Mouse (Mus musculus) urinary bladder, postnatal 36 days (tissue): Measurements from ENCODE around the gene Fam169a.
"Not testable (repeated sequence)": the region's sequence is repeated elsewhere in the genome, so short reads cannot be mapped to it uniquely, and the experiment has no call there.

ENCODE experiments used
- DNase-seq, 2 experiments: peaks; one replicate each; pipeline ENCODE4 v3.0.0; 2022; ENCODE audit warnings: low spot score in 2 of 2, mixed read lengths in 1 of 2

Fam169a gene

DNA sequence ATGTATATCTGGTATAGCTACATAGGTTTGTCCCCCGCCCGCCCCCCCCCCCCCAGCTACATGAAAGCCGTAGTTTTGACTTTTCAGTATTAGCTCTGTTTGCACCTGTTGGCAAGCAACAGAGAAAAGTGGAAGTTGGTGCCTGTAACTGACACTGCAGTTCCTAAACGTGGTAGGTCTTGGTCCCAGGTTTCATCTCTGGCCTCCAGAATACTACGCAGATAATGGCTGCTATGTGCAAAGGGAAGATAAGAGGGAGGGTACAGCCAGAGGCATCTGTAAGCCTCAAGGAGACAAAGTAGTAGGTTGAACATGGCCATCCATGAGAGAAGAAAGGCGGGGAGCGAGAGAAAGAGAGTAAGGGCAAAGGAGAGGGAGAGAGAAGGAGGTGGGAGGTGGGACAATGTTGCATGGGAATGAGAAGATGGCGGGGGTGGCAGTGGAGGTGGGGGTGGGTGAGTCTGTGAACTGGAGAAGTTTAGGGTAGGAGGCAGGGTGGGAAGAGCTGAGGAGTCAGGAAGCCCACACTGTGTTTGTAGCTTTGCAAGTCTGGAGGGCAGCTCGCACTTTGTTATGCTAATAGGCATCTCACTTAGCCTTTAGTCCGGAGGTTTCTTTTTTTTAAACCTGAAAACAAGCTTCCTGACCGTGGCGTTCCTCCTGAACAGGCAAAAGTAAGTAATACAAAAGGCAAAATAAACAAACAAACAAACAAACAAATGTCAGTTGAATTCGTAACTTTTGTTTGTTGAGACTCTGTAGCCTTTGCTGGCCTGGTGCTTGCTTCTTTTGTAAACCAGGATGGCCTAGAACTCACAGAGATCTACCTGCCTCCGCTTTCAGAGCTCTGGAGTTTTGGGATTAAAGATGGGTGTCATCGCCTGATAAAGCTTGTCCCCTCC is at the start of gene Fam169a:
Gene Fam169a, plus strand, starts transcription at position 638 of the 902 bp plus-strand sequence.
- no peak for DNase-seq

DNA sequence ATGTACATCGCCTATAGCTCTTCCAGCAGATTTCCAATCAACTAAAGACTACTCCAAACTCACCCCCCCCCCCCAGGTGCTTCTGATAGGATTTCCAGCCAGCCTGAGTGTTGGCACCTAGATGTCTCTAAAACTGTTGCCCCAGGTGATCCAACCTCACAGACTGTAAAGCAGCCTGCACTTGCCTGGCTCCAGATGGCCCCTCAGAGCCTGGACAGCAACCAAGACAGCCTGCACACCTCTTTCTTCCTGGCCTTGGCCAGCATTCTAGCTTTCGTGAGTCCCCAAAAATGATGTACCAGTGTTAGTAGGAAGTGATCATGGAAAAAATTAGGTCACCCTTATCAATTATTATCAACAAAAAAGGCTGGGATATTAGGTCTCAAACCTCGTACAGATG is 49.4 kb upstream of the Fam169a start:
- DNase-seq, result no peak

DNA sequence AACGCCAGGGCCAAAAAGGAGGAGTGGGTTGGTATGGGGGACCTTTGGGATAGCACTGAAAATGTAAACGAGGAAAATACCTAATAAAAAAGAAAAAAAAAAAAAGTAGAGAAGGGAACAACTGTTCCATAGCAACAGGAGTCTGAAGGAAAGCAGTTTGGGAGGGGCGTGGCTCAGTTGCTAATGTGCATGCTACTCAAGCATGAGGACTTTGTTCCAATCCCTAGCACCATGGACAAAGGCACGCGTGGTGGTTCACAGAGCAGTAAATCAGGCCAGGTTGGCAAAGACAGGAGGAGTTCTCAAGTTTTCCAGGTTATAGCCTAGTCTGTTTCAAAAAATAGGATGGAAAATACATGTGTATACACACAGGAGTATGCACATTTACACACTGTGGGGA is 47.0 kb upstream of the Fam169a start:
- DNase-seq, result no peak

DNA sequence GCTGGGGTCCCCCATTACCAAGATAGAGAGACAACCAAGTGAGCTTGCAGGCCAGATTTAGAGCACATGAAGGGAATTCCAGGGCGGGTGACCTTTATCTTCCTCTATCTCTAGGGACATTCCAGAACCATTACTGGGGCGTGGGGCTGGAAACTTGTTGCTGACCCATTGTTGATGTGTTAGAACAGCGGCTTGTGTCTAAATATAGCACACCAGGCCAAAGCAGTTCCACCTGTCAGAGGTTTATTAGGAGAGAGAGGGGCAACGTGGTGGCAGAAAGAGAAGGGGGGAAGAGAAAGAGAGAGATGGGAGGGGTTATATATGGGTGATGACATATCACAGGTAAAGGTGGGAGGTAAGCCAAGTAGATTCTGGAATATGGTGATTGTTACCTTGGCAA is 45.2 kb upstream of the Fam169a start:
- no peak for DNase-seq

DNA sequence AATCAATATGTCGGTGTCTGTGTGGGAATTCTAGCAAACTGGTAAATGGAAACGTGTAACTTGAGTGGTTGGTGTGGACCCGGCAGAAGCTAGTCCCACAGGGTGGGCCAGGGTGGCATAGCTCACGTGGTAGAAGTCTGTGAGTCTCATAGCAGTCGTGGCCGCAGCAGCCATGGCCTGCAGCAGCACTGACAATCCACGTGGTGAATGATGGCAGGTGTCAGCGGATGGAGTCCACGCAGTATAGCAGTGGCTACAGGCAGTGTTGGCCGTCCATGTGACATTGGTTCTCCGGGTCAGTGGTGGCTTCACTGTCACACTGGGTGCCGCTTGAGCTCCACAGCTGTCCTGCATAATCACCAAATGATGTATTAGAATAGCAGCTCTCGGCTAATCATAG is 37.0 kb upstream of the Fam169a start:
- no peak for DNase-seq

DNA sequence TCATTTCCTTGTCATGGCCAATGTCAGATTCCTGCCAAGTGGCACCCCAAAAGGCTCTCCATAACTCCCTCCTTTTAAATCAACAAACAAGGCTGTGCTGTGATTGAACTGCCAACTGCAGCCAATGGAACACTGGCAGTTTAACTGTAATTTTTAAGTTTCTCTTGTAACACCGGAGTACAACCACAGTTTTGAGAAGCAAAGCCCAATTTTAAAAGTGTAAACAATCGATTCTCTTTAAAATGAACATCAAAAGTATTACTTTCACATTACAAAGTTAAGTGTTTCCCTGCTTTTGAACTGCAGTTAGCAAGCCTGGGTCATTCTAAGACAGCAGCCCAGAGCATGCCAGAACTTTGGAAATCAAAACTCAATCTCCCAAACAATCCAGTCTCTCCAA is 32.8 kb upstream of the Fam169a start, which contains the start of gene 1700029F12Rik:
Gene 1700029F12Rik, minus strand, starts transcription at position 101 of the 400 bp plus-strand sequence.
- no peak for DNase-seq

DNA sequence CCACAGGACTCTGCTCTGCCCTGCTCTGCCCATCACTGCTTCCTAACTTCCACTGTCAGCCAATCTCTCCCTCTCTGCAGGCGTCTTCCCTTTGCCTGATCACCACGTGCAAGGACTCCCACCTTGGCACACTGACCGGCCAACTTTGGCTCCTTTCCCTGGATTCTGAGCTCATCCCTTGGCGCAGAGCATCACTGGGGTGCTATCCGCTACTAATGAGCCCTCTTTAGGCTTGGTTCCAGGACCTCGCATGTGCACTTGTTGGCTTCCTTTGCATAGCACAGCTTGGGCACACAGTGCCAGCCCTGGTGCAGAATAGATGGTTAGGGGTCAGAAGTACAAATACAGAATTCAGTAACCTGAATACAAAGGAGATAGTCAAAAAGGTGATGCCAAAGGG is 15.9 kb upstream of the Fam169a start:
- no peak for DNase-seq

DNA sequence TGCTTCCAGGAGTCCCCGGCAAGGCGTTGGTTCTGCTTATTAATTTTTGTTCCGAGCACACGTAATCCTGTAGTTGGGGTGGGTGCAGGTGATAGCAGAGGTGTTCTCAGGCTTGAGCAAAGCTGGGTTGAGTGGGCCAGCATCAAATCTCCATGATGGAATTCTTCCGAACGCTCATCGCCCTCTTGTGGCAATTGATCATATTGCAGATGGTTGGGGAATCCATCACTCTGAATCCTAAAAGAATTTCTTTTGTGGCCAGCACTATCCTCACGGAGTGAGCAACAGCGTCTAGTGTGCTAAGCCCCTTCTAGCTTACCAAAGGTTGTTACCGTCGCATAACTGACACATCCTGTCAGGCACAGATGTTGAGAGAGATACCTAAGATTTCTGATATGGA is 14.4 kb upstream of the Fam169a start:
- DNase-seq, result peak; percentile 21 to 36

DNA sequence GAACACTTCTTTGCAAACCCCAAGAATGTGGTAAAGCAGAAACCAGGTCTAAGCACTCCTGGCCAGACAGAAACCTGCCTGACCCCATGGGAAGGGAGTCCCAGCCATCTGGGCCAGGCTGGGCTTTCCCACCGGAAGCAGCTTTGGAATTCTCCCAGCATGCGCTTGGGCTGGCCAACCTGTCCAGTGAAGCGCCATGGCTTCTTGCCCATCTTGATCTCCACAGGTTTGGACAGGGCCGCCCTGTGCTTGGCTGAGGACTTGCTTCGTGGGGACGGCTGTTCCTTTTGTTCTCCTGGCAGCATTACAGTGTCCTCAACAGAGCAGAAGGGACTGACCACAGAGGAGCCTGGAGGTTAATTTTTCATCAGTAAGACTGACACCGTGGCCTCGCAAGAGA is 13.2 kb upstream of the Fam169a start:
- no peak for DNase-seq

DNA sequence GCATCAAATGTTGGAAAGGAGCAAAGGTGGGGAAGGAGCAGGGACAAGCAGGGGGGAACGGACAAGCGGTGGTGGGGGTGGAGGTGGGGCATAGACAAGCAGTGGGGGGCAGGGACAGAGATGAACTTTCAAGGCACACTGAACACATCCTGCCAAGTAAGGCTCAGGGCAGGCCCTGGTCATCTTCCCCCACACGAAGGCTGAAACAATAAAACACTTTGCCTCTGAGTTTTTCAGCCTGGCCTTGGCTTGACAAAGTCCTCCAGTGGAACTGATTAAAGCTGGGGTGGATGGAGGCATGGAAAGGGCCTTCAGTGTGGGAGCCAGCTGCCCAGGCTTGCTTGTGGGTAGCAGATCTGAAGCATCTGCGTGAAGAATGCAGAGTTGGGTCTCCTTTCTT is 9.3 kb upstream of the Fam169a start:
- no peak for DNase-seq

DNA sequence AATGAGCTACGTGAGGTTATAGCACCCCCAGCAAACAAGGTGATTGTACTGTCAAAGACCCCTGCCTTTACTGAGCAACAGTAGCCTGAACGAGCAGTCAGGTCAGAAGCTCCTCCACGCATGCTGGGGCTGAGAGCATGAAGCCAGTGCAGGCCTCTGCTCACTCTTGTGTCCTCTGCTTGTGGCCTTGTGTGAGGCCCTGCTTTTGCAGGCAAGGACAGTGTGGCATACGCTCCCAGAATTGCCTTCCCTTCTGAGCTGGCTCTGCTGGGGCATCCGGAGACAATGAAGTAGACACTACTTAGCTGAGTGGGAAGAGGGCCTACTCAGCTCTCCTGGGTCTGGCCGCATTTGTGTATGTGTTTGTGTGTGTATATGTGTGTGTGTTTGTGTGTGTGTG is 7.3 kb upstream of the Fam169a start:
- no peak for DNase-seq

DNA sequence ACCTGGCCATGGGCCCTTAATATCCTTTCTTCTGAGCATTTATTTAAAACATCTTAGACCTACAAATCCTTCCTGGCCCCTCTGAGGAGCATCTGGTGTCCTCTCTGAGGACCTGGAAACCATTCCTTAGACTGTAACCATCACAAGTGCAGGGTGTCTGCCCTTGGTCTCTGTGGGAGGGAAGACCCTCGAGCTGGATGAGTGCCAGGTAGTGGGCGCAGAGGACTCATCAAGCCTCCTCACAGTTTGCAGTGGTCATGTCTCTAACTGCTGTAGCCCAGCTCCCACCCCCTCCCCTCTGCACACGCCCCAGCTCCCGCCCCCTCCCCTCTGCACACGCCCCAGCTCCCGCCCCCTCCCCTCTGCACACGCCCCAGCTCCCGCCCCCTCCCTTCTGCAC is 6.8 kb upstream of the Fam169a start:
- DNase-seq, result no peak

DNA sequence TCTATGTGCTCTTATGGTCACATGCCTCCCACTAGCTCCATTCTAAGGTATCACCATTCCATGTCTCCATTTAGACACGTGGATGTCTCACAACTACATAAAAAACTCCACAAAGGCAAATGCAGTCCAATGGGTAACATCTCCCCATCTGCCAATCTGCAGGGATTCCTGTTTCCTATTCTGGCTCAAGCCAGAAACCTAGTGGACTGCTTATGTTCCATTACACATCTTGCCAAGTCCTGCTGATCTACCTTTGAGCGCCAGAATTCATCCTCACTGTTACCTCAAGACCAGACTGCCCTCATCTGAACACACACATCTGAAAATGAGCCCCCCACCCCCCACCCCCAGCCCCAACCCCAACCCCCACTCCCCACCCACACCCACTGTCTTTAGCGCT is 4.9 kb upstream of the Fam169a start:
- no peak for DNase-seq

DNA sequence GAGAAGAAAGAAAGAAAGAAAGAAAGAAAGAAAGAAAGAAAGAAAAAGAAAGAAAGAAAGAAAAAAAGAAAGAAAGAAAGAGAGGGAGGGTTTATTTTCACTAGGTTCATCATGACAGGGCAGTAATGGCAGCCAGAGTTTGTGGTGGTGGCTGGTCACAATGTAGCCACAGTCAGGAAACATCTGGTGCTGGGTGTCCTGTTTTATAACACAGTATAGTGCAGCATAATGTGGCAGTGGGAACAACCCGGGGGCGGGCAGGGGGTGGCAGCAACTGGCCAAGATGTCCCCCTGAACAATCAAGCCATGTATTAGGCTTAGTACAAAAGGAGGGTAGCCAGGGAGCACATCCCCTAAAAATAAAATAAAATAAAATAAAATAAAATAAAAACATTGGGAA is 3.7 kb upstream of the Fam169a start:
- no peak for DNase-seq

DNA sequence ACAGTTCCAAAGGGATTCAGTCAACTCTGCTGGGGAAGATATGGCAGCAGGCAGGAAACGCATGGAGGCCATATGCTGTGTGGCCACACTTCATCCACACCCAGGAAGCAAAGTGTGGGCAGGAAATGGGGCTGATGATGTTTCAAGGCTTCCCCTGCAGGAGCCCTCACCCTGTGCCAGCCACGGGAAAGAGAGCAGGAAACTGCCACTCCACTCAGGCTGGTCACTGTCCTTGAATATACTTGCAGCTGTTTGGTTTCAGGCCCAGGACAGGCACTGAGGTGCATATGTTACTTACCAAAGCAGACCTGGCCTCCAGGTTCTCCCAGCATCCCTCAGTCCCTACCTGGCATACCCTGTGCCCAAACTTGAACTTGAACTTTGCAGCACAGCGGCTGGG is 2.7 kb upstream of the Fam169a start:
- no peak for DNase-seq

DNA sequence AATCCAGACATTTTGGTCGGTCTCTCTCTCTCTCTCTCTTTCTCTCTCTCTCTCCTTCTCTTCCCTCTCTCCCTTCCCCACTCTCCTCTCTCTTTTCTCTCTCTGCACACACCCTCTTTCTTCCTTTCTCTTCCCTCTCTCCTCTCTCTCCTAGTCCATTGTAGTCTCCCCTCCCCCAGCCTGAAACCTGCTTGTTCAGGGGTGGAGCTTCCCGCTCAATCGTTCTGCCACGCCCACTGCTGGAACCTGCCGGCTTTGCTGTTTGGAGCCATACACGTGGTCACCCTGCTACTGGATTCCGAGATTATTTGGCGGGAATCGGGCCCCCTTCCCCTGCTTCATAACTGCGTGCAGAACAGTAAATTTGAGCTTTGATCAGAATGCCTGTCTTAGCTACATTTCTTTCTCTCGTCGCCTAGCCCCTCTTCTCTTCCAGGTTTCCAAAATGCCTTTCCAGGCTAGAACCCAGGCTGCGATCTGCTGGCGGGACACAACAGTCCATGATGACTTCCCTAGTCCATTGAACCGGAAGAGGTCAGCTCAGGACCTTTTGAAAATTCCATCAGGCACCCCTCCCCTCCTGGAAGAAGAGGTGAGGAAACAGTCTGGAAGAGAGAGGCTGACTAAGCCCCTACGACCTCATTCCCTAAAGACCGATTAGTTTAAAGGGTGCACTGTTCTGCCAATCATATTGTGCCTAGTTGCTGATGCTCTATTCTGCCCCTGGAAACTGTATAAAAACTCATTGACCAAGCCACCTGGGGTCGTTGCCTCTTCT is 2.1 kb upstream of the Fam169a start:
- DNase-seq, result not testable (repeated sequence)

DNA sequence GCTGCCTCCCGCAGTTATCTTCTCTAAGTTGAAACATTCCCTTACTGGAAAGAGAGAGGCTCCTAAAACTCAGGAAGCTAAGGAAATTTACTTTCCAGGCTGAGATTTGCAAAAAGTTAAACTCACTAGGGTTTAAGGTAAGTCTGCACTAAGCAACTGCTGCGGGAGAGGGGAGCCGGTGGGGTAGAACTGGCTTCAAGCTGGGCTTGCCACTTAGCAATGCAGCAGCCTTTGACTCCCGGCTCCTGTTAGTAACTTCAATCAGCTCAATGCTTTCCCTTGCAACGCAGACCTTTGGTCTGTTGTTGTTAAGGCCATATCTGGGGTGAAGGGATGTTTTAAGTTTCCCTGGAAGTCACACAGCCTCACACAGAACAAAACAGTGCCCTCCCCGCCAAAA is 605 bp downstream of the Fam169a start:
- DNase-seq, result no peak

DNA sequence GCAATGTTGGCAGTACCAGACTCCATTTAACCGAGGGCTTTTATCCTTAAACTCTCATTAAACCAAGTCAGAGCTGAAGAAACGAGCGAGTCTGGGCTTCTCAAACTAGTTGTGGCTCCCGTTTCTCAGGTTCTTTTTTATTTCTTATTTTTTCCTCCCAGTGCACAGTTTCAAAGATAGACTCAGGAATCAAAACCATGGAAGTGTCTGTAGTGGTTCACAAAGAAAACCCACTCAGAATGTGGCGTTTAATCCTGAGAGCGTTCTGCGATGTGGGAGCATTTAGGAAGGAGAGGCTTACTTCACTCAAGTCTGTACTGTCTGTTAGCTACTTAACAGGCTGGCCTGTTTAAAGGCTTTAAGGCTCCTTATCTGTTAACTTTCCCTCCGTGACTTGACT is 1.1 kb downstream of the Fam169a start:
- DNase-seq, result no peak

DNA sequence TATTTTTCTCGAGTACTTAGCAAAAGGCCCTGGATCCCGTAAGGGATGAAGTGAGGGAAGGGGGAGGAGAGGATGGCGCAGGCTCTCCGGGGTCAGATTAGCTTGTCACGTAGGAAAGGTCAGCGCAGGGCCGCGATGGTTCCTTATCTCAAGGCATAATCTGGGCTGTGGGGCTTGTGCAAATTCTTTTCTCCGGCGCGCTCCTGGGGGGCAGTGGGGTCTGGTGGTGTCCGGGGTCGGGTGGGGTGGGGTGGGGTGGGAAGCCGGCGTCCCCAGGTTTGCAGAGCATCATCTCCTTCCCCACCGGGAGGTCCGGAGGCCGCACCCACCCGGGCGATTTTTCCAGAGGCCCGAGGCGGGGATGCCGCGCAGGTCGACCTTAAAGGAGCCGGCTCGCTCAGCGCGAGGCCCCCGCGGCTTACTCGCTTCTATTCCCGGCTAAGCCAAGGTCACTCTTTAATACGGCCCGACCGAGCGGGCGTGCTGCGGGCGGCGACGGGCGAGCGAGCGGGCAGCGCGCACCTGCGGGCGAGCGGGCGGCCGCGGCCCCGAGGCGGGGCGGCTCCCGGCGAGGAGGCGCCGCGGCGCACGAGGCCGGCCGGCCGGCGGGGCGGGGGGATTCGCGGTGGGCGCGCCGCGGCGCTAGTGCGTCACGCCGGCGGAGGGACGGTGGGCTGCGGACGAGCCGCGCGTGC is 4.0 kb downstream of the Fam169a start:
- no peak for DNase-seq

DNA sequence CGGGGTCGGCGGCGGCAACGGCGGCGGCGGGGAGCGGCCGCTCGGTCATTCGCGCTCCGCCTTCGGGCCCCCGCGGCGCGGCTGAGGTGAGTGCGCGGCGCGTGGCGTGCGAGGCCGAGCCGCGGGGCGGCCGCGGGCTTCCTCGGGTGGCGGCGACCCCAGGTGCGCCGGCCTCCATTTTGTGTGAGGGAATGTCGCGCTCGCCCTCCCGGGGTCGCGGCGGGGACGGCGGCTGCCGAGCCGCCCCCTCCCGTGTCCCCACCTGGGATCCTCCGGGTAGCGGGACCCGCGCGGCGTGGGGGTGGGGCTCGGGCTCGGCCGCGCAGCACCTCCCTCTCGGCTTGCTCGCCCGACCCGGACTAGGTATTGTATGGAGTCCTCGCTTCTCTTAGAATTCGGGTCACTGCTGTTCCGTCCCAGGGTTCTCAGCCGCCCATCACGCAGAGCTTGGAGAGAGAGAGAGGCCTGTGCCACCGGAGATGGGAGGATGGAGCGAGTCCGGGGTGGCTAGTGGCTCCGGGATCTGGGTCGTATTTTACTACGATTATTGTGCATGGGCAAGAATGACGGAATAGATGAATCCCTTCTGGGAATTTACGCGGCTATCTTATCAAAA is 4.6 kb downstream of the Fam169a start:
- no peak for DNase-seq

DNA sequence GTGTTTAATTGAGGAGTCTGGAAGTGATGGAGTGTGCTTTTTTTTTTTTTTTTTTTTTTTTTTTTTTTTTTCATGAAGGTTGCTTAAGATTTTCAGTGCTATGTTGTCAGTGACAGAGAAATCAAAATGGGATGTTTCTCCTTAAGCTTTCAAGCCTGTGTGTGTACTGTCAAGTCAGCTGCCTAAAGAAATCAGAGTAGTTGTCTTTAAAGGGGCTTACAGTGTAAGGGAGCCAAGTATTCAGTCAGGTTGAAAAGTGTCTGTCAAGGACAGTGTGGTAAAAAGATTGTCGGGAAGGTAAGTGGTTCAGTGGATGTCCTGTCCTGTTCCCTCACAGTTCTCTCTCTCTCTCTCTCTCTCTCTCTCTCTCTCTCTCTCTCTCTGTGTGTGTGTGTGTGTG is 6.4 kb downstream of the Fam169a start:
- DNase-seq, result no peak

DNA sequence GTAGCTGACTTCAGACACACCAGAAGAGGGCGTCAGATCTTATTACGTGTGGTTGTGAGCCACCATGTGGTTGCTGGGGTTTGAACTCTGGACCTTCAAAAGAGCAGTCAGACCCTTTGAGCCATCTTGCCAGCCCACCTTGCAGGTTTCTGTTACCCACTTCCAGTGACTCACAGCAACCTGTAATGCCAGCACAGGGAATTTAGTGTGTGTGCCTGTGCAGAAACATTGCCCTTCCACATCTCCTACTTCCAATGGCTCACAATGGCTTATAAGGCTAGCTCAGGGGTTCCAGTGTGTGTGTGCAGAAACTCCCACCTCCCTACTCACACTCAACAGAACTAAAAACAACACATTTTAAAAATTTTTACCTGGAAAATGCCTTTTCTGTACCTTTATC is 10.5 kb downstream of the Fam169a start:
- no peak for DNase-seq
